Mouse (Mus musculus) ES-E14 (cell line): Measurements from ENCODE around the gene Capg. TPM values are rescaled to one million over a fixed set of nuclear protein-coding genes. Genes with fewer than 3 reads are reported as not detected.

Experiments
- DNase-seq: peaks from one replicate; pipeline ENCODE4 v3.0.0-alpha.2; 2013; ENCODE audit warnings: low read depth, low spot score
- H3K27ac ChIP-seq: 2 replicates; pipeline ENCODE4 v1.5.1; 2012; ENCODE audit warnings: low read depth, mild to moderate bottlenecking, low read length, moderate library complexity, mixed read lengths; ENCODE audit not compliant: poor library complexity, insufficient read depth, severe bottlenecking
- H3K36me3 ChIP-seq: 2 replicates; pipeline ENCODE4 v1.6.1; 2012; ENCODE audit warnings: mild to moderate bottlenecking, low read length, moderate library complexity, mixed read lengths; ENCODE audit not compliant: control insufficient read depth, poor library complexity, insufficient read depth, severe bottlenecking
- H3K4me1 ChIP-seq, 2 experiments: fragments of 150-350 bp in 1 of 2; sonication (generic) in 1 of 2; 2 replicates each; pipeline ENCODE4 v1.6.1; 2012; ENCODE audit warnings: low read length in 2 of 2, mild to moderate bottlenecking in 1 of 2, mixed read lengths in 1 of 2; ENCODE audit not compliant: control insufficient read depth in 2 of 2, insufficient read depth in 2 of 2, poor library complexity in 1 of 2
- H3K4me3 ChIP-seq, 2 experiments: fragments of 150-350 bp in 1 of 2; sonication (generic) in 1 of 2; 2 replicates each; pipeline ENCODE4 v1.5.1; 2012; ENCODE audit warnings: low read length in 2 of 2, low read depth in 1 of 2, mild to moderate bottlenecking in 1 of 2, mixed read lengths in 1 of 2; ENCODE audit not compliant: insufficient read depth in 1 of 2, poor library complexity in 1 of 2, severe bottlenecking in 1 of 2
- H3K9ac ChIP-seq: 2 replicates; pipeline ENCODE4 v1.6.1; 2012; ENCODE audit warnings: low read depth, mild to moderate bottlenecking, low read length, mixed read lengths; ENCODE audit not compliant: poor library complexity, insufficient read depth, severe bottlenecking
- H3K9me3 ChIP-seq: fragments of 150-350 bp; sonication (generic); 2 replicates; pipeline ENCODE4 v1.6.1; 2012; ENCODE audit warnings: low read depth, mild to moderate bottlenecking, low read length; ENCODE audit not compliant: control insufficient read depth, insufficient read depth
- CHD2 ChIP-seq: IDR thresholded peaks from 2 replicates; pipeline ENCODE4 v1.6.1; 2014; ENCODE audit warnings: mild to moderate bottlenecking, low read depth, low read length, inconsistent platforms
- HCFC1 ChIP-seq: IDR thresholded peaks from 2 replicates; pipeline ENCODE4 v1.6.1; 2012; ENCODE audit warnings: low read length, inconsistent platforms, borderline replicate concordance; ENCODE audit not compliant: insufficient read depth
- MAFK ChIP-seq: IDR thresholded peaks from 2 replicates; pipeline ENCODE4 v1.6.1; 2014; ENCODE audit warnings: mild to moderate bottlenecking, low read depth, low read length, inconsistent platforms; ENCODE audit not compliant: insufficient read depth
- ZC3H11A ChIP-seq: IDR thresholded peaks from 2 replicates; pipeline ENCODE4 v1.6.1; 2012; ENCODE audit warnings: low read depth, mild to moderate bottlenecking, inconsistent platforms, low read length, borderline replicate concordance
- ZNF384 ChIP-seq: IDR thresholded peaks from 2 replicates; pipeline ENCODE4 v1.6.1; 2012; ENCODE audit warnings: low read depth, low read length, inconsistent platforms
- in situ Hi-C, 2 experiments: fragments of 600-800 bp; cut with MboI; formaldehyde crosslinking; loops; one replicate each; pipeline ENCODE4 v1.15.1; 2025; ENCODE audit warnings: low sequenced_read_pairs in 2 of 2, inconsistent platforms in 1 of 2; ENCODE audit not compliant: unreplicated experiment in 2 of 2
- total RNA-seq: library from RNA; depleted of rRNA; stranded (reverse); fragments of 300-350 nt; gene quantifications from 2 replicates; pipeline ENCODE4 v1.2.3, GENCODE M21; 2012

The Capg gene
- total RNA-seq, 1 experiment = 58.4 TPM

DNA sequence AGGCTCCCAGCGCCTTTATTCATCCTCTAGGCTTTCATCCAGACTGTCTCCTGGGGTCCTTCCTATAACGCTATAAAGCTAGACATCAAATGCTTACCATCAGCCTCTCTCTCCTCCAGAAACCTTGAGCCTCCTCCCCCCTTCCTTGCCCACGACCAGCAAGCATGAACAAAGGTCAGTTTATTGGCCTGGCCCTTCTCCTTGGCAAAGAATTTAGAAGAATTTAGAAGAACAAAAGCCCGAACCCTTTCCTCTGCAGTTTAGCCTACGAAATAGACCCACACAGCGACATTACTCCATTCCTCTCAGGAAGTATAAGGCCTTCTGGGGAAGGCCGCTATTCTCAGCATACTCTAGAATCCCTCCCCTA lies 31.1 kb upstream of the Capg start:
- no peak for DNase-seq
- TF ChIP-seq ZNF384 = no peak
- TF ChIP-seq ZC3H11A = no peak
- no peak for TF ChIP-seq HCFC1
- TF ChIP-seq MAFK = no peak
- no peak for TF ChIP-seq CHD2
- in situ Hi-C loops = no loop called here
- peak overlapping the region in 1 of 2 experiments; percentile 27; a peak in 1 of 4 replicates for H3K4me3 ChIP-seq
- peak overlapping the region; percentile 67; the same call in 1 of the 2 replicates for H3K9ac ChIP-seq
- peak overlapping the region; percentile 32; the same call in 1 of the 2 replicates for H3K27ac ChIP-seq
- no peaks in the 10 kb centered on the region for H3K36me3 ChIP-seq
- no peaks in the 10 kb centered on the region for H3K9me3 ChIP-seq
- peaks cover 2 to 12% of the 10 kb centered on the region in 2 experiments; a peak in 2 of 4 replicates for H3K4me1 ChIP-seq

DNA sequence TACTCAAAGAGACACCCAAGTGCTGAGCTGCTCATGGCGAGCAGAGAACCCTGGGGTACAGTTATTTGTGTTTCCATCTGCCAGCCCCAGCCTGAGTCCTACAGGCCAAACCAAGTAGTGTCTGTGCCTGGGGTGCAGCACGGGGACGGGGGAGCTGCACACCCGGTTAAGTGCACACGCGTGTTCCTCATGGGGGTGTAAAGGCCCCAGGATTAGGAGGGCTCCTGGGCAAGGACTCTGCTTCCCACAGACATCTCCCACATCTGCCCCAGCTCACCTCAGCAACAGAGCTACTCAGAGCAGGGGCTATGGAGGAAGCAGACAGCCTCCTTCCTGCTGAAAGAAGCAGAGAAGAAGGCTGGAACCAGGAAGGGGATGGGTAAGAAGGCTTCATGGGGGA lies 28.5 kb upstream of the Capg start:
- Histone ChIP-seq H3K4me3 (no peak overlapping the region), H3K9me3 (no peaks in the 10 kb centered on the region), H3K36me3 (no peaks in the 10 kb centered on the region), H3K27ac (no peak overlapping the region), H3K9ac (no peak overlapping the region), H3K4me1 (peaks cover 4 to 16% of the 10 kb centered on the region in 2 experiments; a peak in 1 of 4 replicates)
- DNase-seq = no peak
- in situ Hi-C loops = no loop called here
- TF ChIP-seq ZC3H11A (no peak), ZNF384 (no peak)

DNA sequence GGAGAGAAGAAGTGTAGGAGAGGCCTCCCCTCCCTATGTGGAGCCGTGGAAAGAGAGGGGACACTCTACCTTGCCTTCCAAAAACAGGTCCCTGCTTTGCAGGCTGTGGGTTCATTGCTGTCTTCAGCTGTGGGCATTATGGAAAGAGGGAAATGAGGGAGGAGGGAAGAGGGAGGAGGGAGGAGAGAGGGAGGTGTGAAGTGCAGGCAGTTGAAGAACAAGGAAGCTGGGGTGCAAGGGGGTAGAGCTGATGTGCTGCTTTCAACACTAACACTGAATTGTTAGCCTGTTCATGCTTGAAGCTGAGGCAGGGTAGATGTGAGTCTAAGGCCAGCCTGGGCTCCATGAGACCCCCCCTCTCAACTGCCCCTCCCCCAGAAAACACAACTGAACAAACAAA lies 25.3 kb upstream of the Capg start:
- H3K9ac ChIP-seq = no peak overlapping the region
- H3K4me1 ChIP-seq = peaks cover 3 to 9% of the 10 kb centered on the region in 2 experiments; a peak in 1 of 4 replicates
- H3K4me3 ChIP-seq = no peak overlapping the region
- no peaks in the 10 kb centered on the region for H3K9me3 ChIP-seq
- no peaks in the 10 kb centered on the region for H3K36me3 ChIP-seq
- DNase-seq = no peak
- in situ Hi-C loops = no loop called here
- no peak for TF ChIP-seq CHD2
- TF ChIP-seq MAFK = no peak
- no peak overlapping the region for H3K27ac ChIP-seq

DNA sequence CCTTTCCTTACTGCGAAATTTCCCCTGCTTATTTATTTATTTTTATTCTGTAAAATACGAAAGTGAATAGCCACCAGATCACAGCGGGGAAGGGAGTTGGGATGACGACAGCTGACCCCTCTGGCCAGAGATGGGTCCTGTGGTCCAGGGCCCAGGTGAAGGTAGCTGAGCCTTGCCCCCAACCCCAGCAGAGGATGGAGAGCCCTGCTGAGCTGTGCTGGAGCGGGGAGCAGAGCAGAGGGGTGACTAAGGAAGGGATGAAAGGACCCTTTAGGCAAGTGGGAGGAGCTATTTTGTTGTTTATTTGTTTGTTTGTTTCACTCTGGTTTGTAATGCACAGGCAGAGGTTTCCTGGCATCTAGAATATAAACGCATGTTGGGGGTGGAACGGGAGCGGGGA lies 24.9 kb upstream of the Capg start:
- Histone ChIP-seq H3K4me1 (peaks cover 3 to 8% of the 10 kb centered on the region in 2 experiments; a peak in 1 of 4 replicates), H3K27ac (no peak overlapping the region), H3K9me3 (no peaks in the 10 kb centered on the region), H3K4me3 (no peak overlapping the region), H3K9ac (no peak overlapping the region), H3K36me3 (no peaks in the 10 kb centered on the region)
- no peak for DNase-seq
- in situ Hi-C loops = no loop called here
- TF ChIP-seq ZC3H11A (no peak), HCFC1 (no peak)

DNA sequence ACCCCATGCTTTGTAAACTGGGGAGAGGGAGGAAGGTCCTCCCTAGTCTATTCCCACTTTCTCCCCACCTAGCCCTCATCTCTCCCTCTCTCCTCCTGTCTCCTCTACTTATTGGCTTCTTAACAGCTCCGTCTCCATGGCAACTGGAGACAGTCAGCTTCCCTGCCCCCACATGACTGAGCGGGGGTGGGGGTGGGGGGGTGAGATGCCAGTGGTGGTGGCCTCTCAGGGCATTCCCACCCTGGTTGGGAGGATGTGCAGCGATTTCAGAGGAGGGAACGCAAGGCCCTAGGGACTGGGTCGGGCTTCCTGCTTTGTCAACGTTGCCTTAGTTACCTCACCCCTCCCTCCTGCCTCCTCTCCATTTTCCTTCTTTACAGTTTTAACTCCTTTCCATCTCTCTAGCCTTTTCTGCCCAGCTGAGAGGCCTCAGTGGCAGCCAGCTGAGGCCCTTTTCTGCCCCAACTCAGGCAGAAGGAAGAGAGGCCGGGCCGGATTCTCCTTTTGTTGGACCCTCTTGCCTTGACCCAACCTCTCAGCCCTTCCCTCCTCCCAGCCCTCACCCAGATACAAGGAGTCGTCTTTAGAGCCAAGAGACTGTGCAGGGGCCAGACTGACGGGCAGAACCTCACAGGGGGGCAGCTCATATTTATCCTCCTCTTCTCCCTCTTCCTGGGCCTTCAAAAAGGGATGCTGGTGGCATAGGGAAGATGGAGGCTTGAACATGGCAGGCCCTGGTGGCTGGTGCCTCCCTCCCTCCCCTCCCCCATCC lies 24.1 kb upstream of the Capg start:
- no peak overlapping the region for H3K4me3 ChIP-seq
- peaks cover 3 to 7% of the 10 kb centered on the region in 2 experiments; a peak in 1 of 4 replicates for H3K4me1 ChIP-seq
- H3K36me3 ChIP-seq = no peaks in the 10 kb centered on the region
- TF ChIP-seq MAFK (no peak), ZNF384 (no peak), ZC3H11A (no peak), HCFC1 (no peak), CHD2 (no peak; the same call in 1 of the 2 replicates)
- no peak overlapping the region for H3K9ac ChIP-seq
- DNase-seq = no peak
- in situ Hi-C loops = no loop called here
- no peak overlapping the region for H3K27ac ChIP-seq
- H3K9me3 ChIP-seq = no peaks in the 10 kb centered on the region
